Mouse (Mus musculus): ENCODE data around the gene Pglyrp2. TPM values are rescaled to one million over a fixed set of nuclear protein-coding genes. Genes with fewer than 3 reads are reported as not detected.

The Pglyrp2 gene
- total RNA-seq, 4 experiments from 2014 or later: not detected

Small RNA genes lying within 50 kb of the gene (microRNA-seq; reads per million reads assigned to microRNA genes)
- 0 reads per million in 2 experiments for gene Gm22201

Other genes with a start within 250 kb of the Pglyrp2 start
- under 1 TPM in 3 of 4 experiments, not detected in 1; 0.17 to 0.48 (median 0.36) TPM for gene Ephx3, start 234.6 kb downstream of the Pglyrp2 start, total RNA-seq (2022)
- gene Brd4, start 139.4 kb downstream of the Pglyrp2 start, total RNA-seq (2022): 100 to 1,000 TPM in 3 of 4 experiments, 10 to 100 TPM in 1; 94.2 to 132 (median 105) TPM
- gene Akap8, start 102.9 kb downstream of the Pglyrp2 start, total RNA-seq (2022): 100 to 1,000 TPM in 3 of 4 experiments, 10 to 100 TPM in 1; 94.2 to 118 (median 109) TPM
- gene Akap8l, start 73.6 kb downstream of the Pglyrp2 start, total RNA-seq (2022): 100 to 1,000 TPM; 160 to 279 (median 221) TPM
- gene Wiz, start 34.7 kb downstream of the Pglyrp2 start, total RNA-seq (2022): 10 to 100 TPM; 44.5 to 52.9 (median 47.4) TPM
- gene Rasal3, start 20.6 kb downstream of the Pglyrp2 start, total RNA-seq (2022): 10 to 100 TPM in 2 of 4 experiments, 1 to 10 TPM in 2; 3.8 to 16.9 (median 8.9) TPM
- not detected for gene Cyp4f39, start 28.6 kb upstream of the Pglyrp2 start, total RNA-seq (2022)
- gene Cyp4f17, start 81.9 kb upstream of the Pglyrp2 start, total RNA-seq (2022): 1 to 10 TPM; 3.6 to 8.1 (median 5.2) TPM
- gene Cyp4f16, start 112.4 kb upstream of the Pglyrp2 start, total RNA-seq (2022): 10 to 100 TPM in 1 of 4 experiments, 1 to 10 TPM in 3; 7.7 to 10.1 (median 7.9) TPM
- not detected for gene Cyp4f37, start 197.1 kb upstream of the Pglyrp2 start, total RNA-seq (2022)
- not detected for gene Cyp4f40, start 234.7 kb upstream of the Pglyrp2 start, total RNA-seq (2022)

Measured in layer of hippocampus, adult 8-10 months (tissue).